Mouse (Mus musculus): ENCODE results near the gene Hist2h4.

GRCm38 (mm10) chr3:96273591-96274465, 10.7 kb upstream of the Hist2h4 start:
- TF ChIP-seq POLR2A (IDR thresholded peaks at IDR 0.05; ENCODE audit: borderline replicate concordance, extremely low read depth, low read depth, low read length) (no peak), CTCF (IDR thresholded peaks at IDR 0.05; ENCODE audit: insufficient read depth, low read length) (no peak)
